Mouse (Mus musculus) lung, adult 2 months (tissue): ENCODE results near the gene Ogfr. TPM values are rescaled to one million over a fixed set of nuclear protein-coding genes. Genes with fewer than 3 reads are reported as not detected.

Experiments used
- DNase-seq: peaks from one replicate; pipeline ENCODE4 v3.0.0; 2022
- H3K4me1 ChIP-seq: fragments of 200-500 bp; 2 replicates; pipeline ENCODE4 v1.6.1; 2011; ENCODE audit warnings: low read length; ENCODE audit not compliant: control insufficient read depth, insufficient read depth
- H3K4me3 ChIP-seq: fragments of 200-500 bp; replicated peaks from 2 replicates; pipeline ENCODE3; 2011; ENCODE audit warnings: low read depth, mild to moderate bottlenecking, control low read depth, low read length; ENCODE audit errors: extremely low read depth
- CTCF ChIP-seq: fragments of 200-500 bp; IDR thresholded peaks from 2 replicates; pipeline ENCODE4 v1.5.1; 2011; ENCODE audit warnings: mild to moderate bottlenecking, low read length, control low read depth; ENCODE audit not compliant: insufficient read depth
- POLR2A ChIP-seq: fragments of 200-500 bp; IDR thresholded peaks from 2 replicates; pipeline ENCODE4 v1.6.1; 2011; ENCODE audit warnings: low read depth, mild to moderate bottlenecking, control low read depth, low read length, borderline replicate concordance; ENCODE audit errors: extremely low read depth
- WGBS: fragments of 180-500 bp; shearing (Covaris S2); methylation state at CpG from one replicate; pipeline ENCODE4 v1.1.7; 2018; 5-methylcytosine and 5-hydroxymethylcytosine counted together
- polyA plus RNA-seq: library from polyadenylated mRNA; depleted of rRNA; stranded (reverse); fragments of >200 nt; gene quantifications from 2 replicates; pipeline ENCODE4 v1.2.3, GENCODE M21; 2012

Gene Ogfr
- polyA plus RNA-seq, 1 experiment: 37.7 TPM

DNA sequence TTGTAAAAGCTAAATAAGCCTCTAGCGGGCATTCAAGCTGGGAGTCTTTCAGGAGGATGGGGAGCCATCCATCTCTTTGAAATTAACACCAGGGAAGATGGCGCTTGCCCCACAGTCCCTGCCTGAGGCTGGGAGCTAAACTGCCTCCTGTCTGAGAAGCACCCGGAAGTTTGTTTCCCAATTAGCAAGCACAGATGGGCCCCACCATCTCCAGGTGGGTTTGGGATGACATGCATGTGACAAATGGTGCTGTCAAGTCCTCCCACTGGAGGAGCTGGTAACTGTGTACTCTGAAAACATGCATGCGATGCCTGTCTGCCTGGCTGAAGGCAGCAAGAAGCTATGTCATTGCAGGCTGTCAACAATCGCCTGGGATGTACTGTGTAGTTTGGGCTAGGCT is 25.2 kb upstream of the Ogfr start:
- no peak for TF ChIP-seq POLR2A
- TF ChIP-seq CTCF: no peak
- 42% methylated on average over 5 of the region's 5 CpGs for WGBS
- no peak for DNase-seq
- Histone ChIP-seq H3K4me1 (no peaks in the 10 kb centered on the region), H3K4me3 (no peak overlapping the region)

DNA sequence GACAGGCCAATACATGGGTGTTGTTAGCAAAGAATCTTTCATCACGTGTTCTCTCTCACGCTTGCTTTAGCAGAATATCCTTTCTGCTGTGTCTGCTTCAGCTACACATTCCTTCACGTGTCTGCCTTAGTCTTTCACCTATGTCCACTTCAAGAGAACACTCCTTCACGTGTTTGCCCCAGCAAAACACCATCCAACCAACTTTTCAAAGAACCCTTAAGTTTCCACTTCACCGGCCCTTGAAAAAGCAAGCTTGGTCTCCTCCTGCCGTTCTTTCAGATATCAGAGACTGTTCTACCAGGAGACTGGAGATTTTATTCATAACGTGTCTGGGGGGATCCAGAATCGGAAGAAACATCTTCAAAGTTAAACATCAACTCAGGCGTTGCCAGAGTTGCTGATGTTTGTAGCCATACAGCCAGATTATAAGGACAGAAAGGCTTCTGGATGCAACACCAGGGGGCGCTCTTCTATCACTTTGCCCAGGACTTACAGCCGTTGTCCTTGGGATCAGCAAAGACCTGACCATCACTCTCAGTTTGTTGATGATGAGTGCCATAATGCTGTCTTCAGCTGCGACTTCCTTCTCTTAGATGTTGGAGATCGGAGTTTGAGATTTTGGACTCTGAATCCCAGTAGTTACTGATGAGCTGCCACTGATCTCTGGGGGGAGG is 22.7 kb upstream of the Ogfr start:
- TF ChIP-seq POLR2A (no peak), CTCF (peak; percentile 70)
- Histone ChIP-seq H3K4me3 (no peak overlapping the region), H3K4me1 (no peaks in the 10 kb centered on the region)
- WGBS: 22% methylated on average over 13 of the region's 13 CpGs
- peak; percentile 49 for DNase-seq

DNA sequence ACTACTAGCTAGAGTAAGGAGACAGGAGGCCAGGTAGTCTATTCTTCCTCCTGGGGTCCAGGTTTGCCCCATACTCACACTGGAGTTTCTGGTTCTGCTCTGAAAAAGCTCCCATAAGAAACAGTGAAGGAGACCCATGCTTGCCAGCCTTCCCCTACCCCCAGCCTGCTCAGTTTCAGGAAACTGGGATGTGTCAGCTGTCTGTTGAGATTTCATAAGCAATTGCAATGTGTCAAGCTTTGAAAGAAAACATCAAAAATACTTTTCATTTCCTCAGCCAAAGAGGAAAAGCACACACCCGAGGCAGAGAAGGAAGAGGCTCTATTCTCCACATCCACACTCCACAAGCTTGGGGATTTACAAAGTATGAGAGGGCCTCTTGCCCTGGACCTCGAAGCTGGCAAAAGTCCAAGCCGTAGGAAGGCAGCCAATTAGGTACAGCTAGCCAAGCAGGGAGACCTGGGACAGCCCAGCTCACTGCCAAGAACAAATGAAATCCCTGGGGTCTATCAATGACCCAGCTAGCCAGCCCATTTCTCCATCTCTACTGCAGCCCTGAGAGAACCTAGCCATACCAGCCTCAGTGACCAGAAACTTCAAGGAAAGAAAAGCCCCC is 19.9 kb upstream of the Ogfr start:
- 7% methylated on average over 3 of the region's 3 CpGs for WGBS
- H3K4me1 ChIP-seq: no peaks in the 10 kb centered on the region
- H3K4me3 ChIP-seq: no peak overlapping the region
- peak; percentile 46 for DNase-seq
- TF ChIP-seq POLR2A (no peak), CTCF (no peak)

DNA sequence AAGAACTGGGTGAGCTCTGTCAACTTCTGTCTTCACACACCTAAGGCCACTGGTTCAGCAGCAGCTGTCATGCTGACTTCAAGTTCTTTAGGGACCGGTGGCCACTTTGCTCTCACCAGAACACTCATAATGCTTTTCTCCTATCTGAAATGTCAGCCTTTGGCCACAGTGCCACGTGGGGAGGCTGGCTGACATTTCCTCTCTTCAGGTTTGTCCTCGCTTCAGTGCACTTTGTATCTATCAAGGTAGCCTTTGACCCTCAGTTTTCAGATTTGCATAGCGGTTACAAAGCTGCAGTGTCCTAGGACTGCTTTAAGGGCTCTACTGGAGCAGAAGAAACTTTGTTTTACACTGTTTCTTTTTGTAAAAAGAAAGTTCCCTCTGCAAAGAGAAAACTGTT is 12.6 kb upstream of the Ogfr start:
- H3K4me3 ChIP-seq: no peak overlapping the region
- no peak for TF ChIP-seq CTCF
- TF ChIP-seq POLR2A: no peak
- H3K4me1 ChIP-seq: no peaks in the 10 kb centered on the region
- 58% methylated on average over 4 of the region's 4 CpGs for WGBS
- no peak for DNase-seq

DNA sequence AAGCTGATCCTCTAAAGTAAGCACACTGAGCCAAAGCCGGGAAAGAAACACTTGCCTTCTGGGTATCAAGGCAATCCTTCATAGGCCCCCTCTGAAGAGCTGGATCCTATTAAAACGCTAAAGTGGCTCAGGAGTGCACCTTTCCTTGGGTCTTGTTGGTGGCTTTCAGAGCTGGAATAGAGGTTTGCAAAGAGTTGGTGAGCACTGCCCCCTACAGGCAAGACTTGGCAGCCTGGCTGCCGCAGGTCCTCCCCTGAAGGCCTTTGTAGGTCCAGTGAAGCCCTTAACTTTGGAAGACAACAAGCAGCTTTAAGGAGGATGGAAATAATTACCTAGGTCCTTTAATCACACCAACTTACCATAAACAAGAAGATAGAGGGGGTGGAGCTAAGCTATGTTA is 10.4 kb upstream of the Ogfr start:
- no peak overlapping the region for H3K4me3 ChIP-seq
- DNase-seq: peak; percentile 68
- TF ChIP-seq POLR2A (no peak), CTCF (peak; percentile 90)
- peaks cover 8% of the 10 kb centered on the region for H3K4me1 ChIP-seq
- WGBS: 7% methylated on average over 3 of the region's 3 CpGs

DNA sequence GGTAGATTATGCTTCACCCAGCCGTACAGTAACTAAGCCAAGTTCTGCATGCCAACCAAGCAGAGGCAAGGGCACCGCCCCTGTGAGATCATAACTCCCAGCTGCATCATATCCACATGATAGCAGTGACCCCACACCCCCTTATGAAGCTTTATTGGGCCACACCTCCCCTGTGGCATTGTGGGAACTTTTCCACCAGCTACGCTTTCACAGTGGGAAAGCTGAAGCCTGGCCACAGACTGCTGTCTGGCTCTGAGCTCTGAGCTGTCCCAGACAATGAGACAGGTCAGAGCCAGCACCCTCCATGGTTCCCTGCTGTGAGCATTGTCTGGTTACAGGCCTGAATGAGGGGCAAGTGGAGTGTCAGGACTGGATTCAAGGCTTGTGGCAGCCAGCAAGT is 8.0 kb upstream of the Ogfr start, which contains the start of gene Mrgbp:
Gene Mrgbp (plus strand): TSS at position 303 of the 400 bp plus-strand sequence.
- WGBS: 70% methylated on average over 3 of the region's 3 CpGs
- Histone ChIP-seq H3K4me1 (peaks cover 12% of the 10 kb centered on the region), H3K4me3 (no peak within 1 kb of the TSS)
- no peak for TF ChIP-seq CTCF
- DNase-seq: no peak

DNA sequence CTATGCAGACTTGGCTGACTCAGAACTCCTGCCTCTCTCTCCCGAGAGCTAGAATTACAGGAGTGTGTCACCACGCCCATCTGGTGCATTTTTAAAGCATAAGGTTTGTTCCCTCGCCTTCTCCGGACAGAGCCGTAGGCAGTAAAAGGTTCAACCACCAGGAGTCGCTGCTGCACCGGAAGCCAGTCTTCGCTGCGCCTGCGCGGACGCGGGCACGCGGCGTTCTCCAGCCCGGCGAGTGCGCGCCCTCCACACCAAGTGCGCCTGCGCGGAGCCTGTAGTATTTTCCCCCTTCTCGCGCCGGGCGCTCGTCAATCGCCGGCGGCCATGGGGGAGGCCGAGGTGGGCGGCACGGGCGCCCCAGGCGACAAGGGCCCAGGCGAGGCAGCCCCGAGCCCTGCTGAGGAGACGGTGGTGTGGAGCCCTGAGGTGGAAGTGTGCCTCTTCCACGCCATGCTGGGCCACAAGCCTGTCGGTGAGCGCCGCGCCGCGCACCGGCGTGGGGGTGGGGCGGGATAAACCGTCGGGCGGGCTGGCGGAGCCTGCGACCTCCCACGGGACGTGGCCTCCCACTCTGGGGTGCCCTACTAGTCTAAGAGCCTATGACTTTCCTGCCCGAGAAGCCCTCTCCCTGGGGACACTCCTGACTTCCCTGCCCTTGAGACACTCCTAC is 6.4 kb upstream of the Ogfr start:
- TF ChIP-seq POLR2A: peak; percentile 66; the same call in 1 of the 2 replicates
- peak; percentile 86 for TF ChIP-seq CTCF
- Histone ChIP-seq H3K4me1 (peaks cover 12% of the 10 kb centered on the region), H3K4me3 (peak overlapping the region; percentile 84)
- WGBS: under 1% methylated on average over 57 of the region's 57 CpGs
- peak; percentile 98 for DNase-seq

DNA sequence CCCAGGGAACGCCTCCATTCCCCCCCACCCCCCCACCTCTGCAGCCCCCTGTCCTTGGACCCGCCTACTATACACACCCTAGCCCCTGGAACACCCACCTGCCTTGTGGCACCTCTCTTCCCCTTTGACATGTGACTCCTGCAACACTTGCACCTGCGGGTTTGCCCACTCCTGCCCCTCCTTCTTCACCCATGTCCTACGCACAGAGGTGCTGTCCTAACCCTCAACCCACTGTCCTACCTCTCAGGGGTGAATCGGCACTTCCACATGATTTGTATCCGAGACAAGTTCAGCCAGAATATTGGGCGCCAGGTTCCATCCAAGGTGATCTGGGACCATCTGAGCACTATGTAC is 5.9 kb upstream of the Ogfr start:
- TF ChIP-seq POLR2A: no peak
- no peak for TF ChIP-seq CTCF
- DNase-seq: no peak
- H3K4me3 ChIP-seq: peak overlapping the region; percentile 84
- WGBS: 12% methylated on average over 7 of the region's 7 CpGs
- H3K4me1 ChIP-seq: peaks cover 12% of the 10 kb centered on the region

DNA sequence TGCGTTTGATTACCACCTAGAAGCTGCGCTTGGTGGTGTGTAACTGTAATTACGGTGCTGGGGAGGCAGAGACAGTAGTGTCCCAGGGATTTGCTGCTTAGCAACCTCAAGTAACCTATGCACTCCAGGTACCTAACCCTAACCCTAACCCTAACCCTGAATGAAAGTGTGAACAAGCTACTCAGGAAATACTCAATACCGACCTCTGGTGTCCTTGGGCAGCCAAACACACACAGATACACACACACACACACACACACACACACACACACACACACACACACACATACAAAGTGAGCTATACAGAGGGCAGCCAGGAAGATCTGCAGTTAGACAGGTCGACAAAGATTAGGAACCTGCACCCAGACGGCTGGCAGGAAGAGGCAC is 316 bp upstream of the Ogfr start:
- H3K4me1 ChIP-seq: peaks cover 8% of the 10 kb centered on the region; the same call in 1 of the 2 replicates
- WGBS: 47% methylated on average over 6 of the region's 6 CpGs
- no peak for TF ChIP-seq CTCF
- no peak for DNase-seq
- peak overlapping the region; percentile 100 for H3K4me3 ChIP-seq

DNA sequence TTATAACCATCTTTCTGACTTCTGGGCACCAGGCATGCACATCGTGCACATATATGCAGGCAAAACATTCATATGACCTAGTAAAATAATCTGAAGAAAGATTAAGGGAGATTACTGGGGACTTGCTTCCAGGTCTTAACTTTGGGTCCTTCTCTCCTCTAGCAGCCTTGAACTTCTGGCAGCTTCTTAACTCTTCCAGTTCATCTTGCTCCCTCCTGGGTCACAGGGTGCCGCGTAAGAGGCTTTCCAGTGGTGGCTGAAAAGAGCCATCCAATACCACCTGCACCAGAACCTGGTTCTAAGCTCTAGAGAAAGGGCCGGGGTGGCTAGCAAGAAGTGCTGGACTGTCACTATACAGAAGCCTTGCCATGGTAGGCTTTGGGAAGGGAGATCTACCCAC is 8.4 kb downstream of the Ogfr start, which contains the start of gene Col9a3:
Gene Col9a3 (plus strand): TSS at position 301 of the 400 bp plus-strand sequence.
- H3K4me3 ChIP-seq: no peak within 1 kb of the TSS
- DNase-seq: no peak
- no peak for TF ChIP-seq CTCF
- no peak for TF ChIP-seq POLR2A
- 0 out of 2 replicates have a peak, but pooled peaks cover 2% of the 10 kb centered on the region for H3K4me1 ChIP-seq
- WGBS: 48% methylated on average over 4 of the region's 4 CpGs
